Mouse (Mus musculus): Measurements from ENCODE around the gene BC035044. TPM values are rescaled to one million over a fixed set of nuclear protein-coding genes. Genes with fewer than 3 reads are reported as not detected.
"Not testable (repeated sequence)": the region's sequence is repeated elsewhere in the genome, so short reads cannot be mapped to it uniquely, and the experiment has no call there.

Gene BC035044
- polyA plus RNA-seq, 1 experiment from 2014 or later = 0.60 TPM

DNA sequence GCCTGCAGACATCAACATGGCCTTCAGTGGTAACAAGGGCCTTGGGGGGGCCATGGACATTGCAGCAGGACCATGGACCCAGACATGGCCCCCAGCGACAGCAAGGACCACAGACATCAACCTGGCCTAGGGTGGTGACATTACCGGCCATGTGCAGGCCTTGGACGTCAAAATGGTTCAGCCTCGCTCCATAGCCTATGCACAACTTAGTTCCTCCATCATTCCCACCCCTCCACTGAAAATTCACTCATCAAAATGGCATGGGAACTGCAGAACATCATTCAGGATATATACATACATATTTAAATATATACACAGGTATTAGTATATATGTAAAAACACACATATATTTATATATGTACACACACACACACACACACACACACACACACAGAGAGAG is 43.5 kb downstream of the BC035044 start:
- ATAC-seq (ENCODE audit: extremely low read depth, insufficient number of reproducible peaks, low FRiP score, low TSS enrichment) = no peak
- Histone ChIP-seq H3K27me3 (replicated peaks) (no peaks in the 10 kb centered on the region), H3K36me3 (no peaks in the 10 kb centered on the region), H3K4me2 (no peak overlapping the region), H3K9ac (no peak overlapping the region), H3K27ac (replicated peaks) (no peak overlapping the region), H3K4me1 (peaks cover 20% of the 10 kb centered on the region), H3K4me3 (no peak overlapping the region), H3K9me3 (no peaks in the 10 kb centered on the region)
- WGBS = 83% methylated on average over 4 of the region's 4 CpGs

GRCm38 (mm10) chr6:128845998-128846542 is 44.9 kb downstream of the BC035044 start:
- no peaks in the 10 kb centered on the region for H3K9me3 ChIP-seq
- no peaks in the 10 kb centered on the region for H3K36me3 ChIP-seq
- peaks cover 30% of the 10 kb centered on the region for H3K4me1 ChIP-seq
- H3K4me2 ChIP-seq = no peak overlapping the region
- no peak overlapping the region for H3K27ac ChIP-seq (replicated peaks)
- no peak for ATAC-seq (ENCODE audit: extremely low read depth, insufficient number of reproducible peaks, low FRiP score, low TSS enrichment)
- 48% methylated on average over 8 of the region's 9 CpGs for WGBS
- no peak overlapping the region for H3K9ac ChIP-seq
- no peak overlapping the region for H3K4me3 ChIP-seq
- no peaks in the 10 kb centered on the region for H3K27me3 ChIP-seq (replicated peaks)

- no peaks in the 10 kb centered on the region for H3K27me3 ChIP-seq (replicated peaks)
- H3K36me3 ChIP-seq = no peaks in the 10 kb centered on the region
- ATAC-seq (ENCODE audit: extremely low read depth, insufficient number of reproducible peaks, low FRiP score, low TSS enrichment) = no peak
- peaks cover 24% of the 10 kb centered on the region for H3K4me1 ChIP-seq
- peak overlapping the region; percentile 51 for H3K4me2 ChIP-seq
- peak overlapping the region; percentile 12; the same call in 1 of the 2 replicates for H3K4me3 ChIP-seq
- no peaks in the 10 kb centered on the region for H3K9me3 ChIP-seq
- WGBS = 31% methylated on average over 7 of the region's 7 CpGs
- peak overlapping the region; percentile 62; the same call in 1 of the 2 replicates for H3K9ac ChIP-seq
- no peak overlapping the region; the same call in 1 of the 2 replicates for H3K27ac ChIP-seq (replicated peaks)
Measured at GRCm38 (mm10) chr6:128845319-128845979, 45.5 kb downstream of the BC035044 start.

DNA sequence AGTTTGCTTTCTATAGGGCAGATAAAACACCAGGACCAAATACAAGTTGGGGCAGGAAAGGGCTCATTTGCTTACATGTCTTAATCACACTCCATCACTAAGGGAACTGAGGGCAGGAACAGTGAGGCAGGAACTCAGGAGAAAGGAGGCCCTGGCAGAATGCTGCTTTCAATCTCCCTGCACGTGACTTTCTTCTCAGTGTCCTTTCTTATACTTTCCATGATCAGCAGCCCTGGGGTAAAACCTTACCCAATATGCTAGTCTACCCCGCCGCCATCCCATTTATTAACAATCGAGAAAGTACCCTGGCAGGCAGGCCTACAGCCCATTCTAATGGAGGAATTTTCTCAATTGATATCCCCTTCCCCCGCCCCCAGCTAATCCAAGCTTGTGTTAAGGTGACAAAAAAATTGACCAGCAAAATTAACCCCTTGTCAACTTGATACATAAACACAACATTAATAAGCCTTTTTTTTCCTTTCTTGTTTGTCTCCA is 46.3 kb downstream of the BC035044 start:
- H3K4me2 ChIP-seq = peak overlapping the region; percentile 84; the same call in 1 of the 2 replicates
- no peaks in the 10 kb centered on the region for H3K9me3 ChIP-seq
- H3K27me3 ChIP-seq (replicated peaks) = no peaks in the 10 kb centered on the region
- no peaks in the 10 kb centered on the region for H3K36me3 ChIP-seq
- 80% methylated on average over 5 of the region's 5 CpGs for WGBS
- peaks cover 25% of the 10 kb centered on the region for H3K4me1 ChIP-seq
- ATAC-seq (ENCODE audit: extremely low read depth, insufficient number of reproducible peaks, low FRiP score, low TSS enrichment) = no peak
- H3K9ac ChIP-seq = no peak overlapping the region
- H3K4me3 ChIP-seq = no peak overlapping the region
- H3K27ac ChIP-seq (replicated peaks) = no peak overlapping the region

- WGBS = 36% methylated on average over 8 of the region's 8 CpGs
- H3K27ac ChIP-seq (replicated peaks) = peak overlapping the region; percentile 92; the same call in 1 of the 2 replicates
- H3K27me3 ChIP-seq (replicated peaks) = no peaks in the 10 kb centered on the region
Measured at GRCm38 (mm10) chr6:128844131-128844530, 46.8 kb downstream of the BC035044 start.

GRCm38 (mm10) chr6:128843479-128843992 is 47.4 kb downstream of the BC035044 start:
- Histone ChIP-seq H3K36me3 (no peaks in the 10 kb centered on the region), H3K4me3 (peak overlapping the region; percentile 67), H3K9me3 (no peaks in the 10 kb centered on the region), H3K4me2 (peak overlapping the region; percentile 84), H3K27ac (replicated peaks) (peak overlapping the region; percentile 92), H3K27me3 (replicated peaks) (no peaks in the 10 kb centered on the region), H3K4me1 (peaks cover 26% of the 10 kb centered on the region), H3K9ac (peak overlapping the region; percentile 94)
- WGBS = under 1% methylated on average over 22 of the region's 22 CpGs
- ATAC-seq (ENCODE audit: extremely low read depth, insufficient number of reproducible peaks, low FRiP score, low TSS enrichment) = peak; percentile 9; the same call in 1 of the 2 replicates

More at GRCm38 (mm10) chr6:128844131-128844530, 46.8 kb downstream of the BC035044 start:
- ATAC-seq (ENCODE audit: extremely low read depth, insufficient number of reproducible peaks, low FRiP score, low TSS enrichment) = no peak
- Histone ChIP-seq H3K4me3 (peak overlapping the region; percentile 67), H3K9me3 (no peaks in the 10 kb centered on the region), H3K4me2 (peak overlapping the region; percentile 84), H3K4me1 (peaks cover 26% of the 10 kb centered on the region), H3K9ac (peak overlapping the region; percentile 24; the same call in 1 of the 2 replicates), H3K36me3 (no peaks in the 10 kb centered on the region)

DNA sequence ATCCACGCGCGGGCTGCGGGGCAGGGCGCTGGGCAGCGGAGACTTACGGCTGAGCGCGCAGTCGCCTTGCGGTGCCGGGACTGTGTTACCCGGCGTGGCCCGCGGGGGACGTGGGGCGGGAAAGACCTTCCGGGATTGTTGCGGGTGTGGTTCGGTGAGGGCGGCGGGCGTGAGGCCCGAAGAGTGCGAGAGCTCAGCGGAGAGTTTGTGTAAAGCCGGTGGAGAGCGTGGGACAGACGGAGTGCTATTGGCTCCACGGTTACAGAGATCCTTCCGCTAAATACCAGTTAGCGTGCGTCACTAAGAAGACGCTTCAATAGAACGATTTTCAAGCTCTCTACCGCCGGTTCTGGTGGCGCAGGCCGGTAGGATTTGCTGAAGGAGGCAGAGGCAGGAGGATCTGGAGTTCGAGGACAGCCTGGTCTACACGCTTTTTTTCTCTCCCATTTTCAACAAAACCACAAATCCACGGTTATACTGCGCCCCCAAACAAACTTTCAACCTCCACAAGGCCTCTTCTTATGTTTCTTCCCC is 47.9 kb downstream of the BC035044 start:
- H3K4me1 ChIP-seq = peaks cover 26% of the 10 kb centered on the region
- WGBS = under 1% methylated on average over 44 of the region's 44 CpGs
- ATAC-seq (ENCODE audit: extremely low read depth, insufficient number of reproducible peaks, low FRiP score, low TSS enrichment) = peak; percentile 73
- H3K4me3 ChIP-seq = peak overlapping the region; percentile 67
- no peaks in the 10 kb centered on the region for H3K27me3 ChIP-seq (replicated peaks)
- peak overlapping the region; percentile 92 for H3K27ac ChIP-seq (replicated peaks)
- H3K9me3 ChIP-seq = no peaks in the 10 kb centered on the region
- H3K4me2 ChIP-seq = peak overlapping the region; percentile 84
- H3K36me3 ChIP-seq = no peaks in the 10 kb centered on the region
- peak overlapping the region; percentile 94 for H3K9ac ChIP-seq

- ATAC-seq (ENCODE audit: extremely low read depth, insufficient number of reproducible peaks, low FRiP score, low TSS enrichment) = no peak
Measured at GRCm38 (mm10) chr6:128842356-128842944, 48.5 kb downstream of the BC035044 start.

GRCm38 (mm10) chr6:128841327-128842089 is 49.4 kb downstream of the BC035044 start:
- WGBS = 37% methylated on average over 4 of the region's 4 CpGs
- Histone ChIP-seq H3K27ac (replicated peaks) (0 out of 2 replicates have a peak overlapping the region, but pooled peaks have one; percentile 92), H3K9me3 (no peaks in the 10 kb centered on the region), H3K9ac (peak overlapping the region; percentile 89; the same call in 1 of the 2 replicates), H3K4me3 (peak overlapping the region; percentile 67), H3K4me2 (peak overlapping the region; percentile 84), H3K27me3 (replicated peaks) (no peaks in the 10 kb centered on the region), H3K36me3 (no peaks in the 10 kb centered on the region), H3K4me1 (peaks cover 34% of the 10 kb centered on the region)
- ATAC-seq (ENCODE audit: extremely low read depth, insufficient number of reproducible peaks, low FRiP score, low TSS enrichment) = no peak

More at GRCm38 (mm10) chr6:128842356-128842944, 48.5 kb downstream of the BC035044 start:
- H3K9ac ChIP-seq = peak overlapping the region; percentile 89
- H3K4me2 ChIP-seq = peak overlapping the region; percentile 84
- no peaks in the 10 kb centered on the region for H3K27me3 ChIP-seq (replicated peaks)
- WGBS = 1% methylated on average over 20 of the region's 20 CpGs
- H3K4me1 ChIP-seq = peaks cover 29% of the 10 kb centered on the region
- H3K27ac ChIP-seq (replicated peaks) = peak overlapping the region; percentile 92
- no peaks in the 10 kb centered on the region for H3K36me3 ChIP-seq
- peak overlapping the region; percentile 67 for H3K4me3 ChIP-seq
- H3K9me3 ChIP-seq = no peaks in the 10 kb centered on the region

- not testable (repeated sequence) for H3K27ac ChIP-seq (replicated peaks); H3K9ac ChIP-seq; H3K27me3 ChIP-seq (replicated peaks); H3K4me2 ChIP-seq; H3K4me3 ChIP-seq; ATAC-seq (ENCODE audit: extremely low read depth, insufficient number of reproducible peaks, low FRiP score, low TSS enrichment); H3K36me3 ChIP-seq; H3K9me3 ChIP-seq
- WGBS = 80% methylated on average over 3 of the region's 3 CpGs
- peaks cover 34% of the 10 kb centered on the region for H3K4me1 ChIP-seq
Measured at GRCm38 (mm10) chr6:128840669-128841068, 50.3 kb downstream of the BC035044 start.
